In genomic region chr10:19659953-19660352, GRCm38 (mm10) we compare ENCODE assay signal across 33 mouse cellular contexts. TPM values are rescaled to one million over a fixed set of nuclear protein-coding genes. Genes with fewer than 3 reads are reported as not detected.
DNase-seq lines count a peak whose midpoint lies in the region; ATAC-seq and TF ChIP-seq lines count a peak whose summit lies in the region.
"Had no signal": no experiment of that assay in that cellular context is flagged by ENCODE, and none has a peak within 500 bp of the region (broad histone marks: within the 10 kb centered on the region; RNA-seq: fewer than 3 reads in every experiment).

No protein-coding gene starts in this region.

- WGBS in lung, postnatal 0 days, result 80% methylated on average over 5 of the region's 5 CpGs

- H3K27me3 ChIP-seq in lung, postnatal 0 days (replicated peaks; ENCODE audit: insufficient read depth, low read length), result no peaks in the 10 kb centered on the region
- H3K27me3 ChIP-seq: embryonic facial prominence, embryonic 12.5 days; embryonic facial prominence, embryonic 15.5 days; hindbrain, embryonic 12.5 days; hindbrain, embryonic 15.5 days had no signal

- no peak for TF ChIP-seq CTCF in lung, postnatal 0 days (IDR thresholded peaks at IDR 0.05)

- no peak overlapping the region for H3K9ac ChIP-seq in lung, postnatal 0 days (replicated peaks; ENCODE audit: low read depth)
- H3K9ac ChIP-seq: embryonic facial prominence, embryonic 12.5 days; embryonic facial prominence, embryonic 15.5 days; hindbrain, embryonic 12.5 days; hindbrain, embryonic 15.5 days had no signal

- ATAC-seq in lung, postnatal 0 days, result no peak
- ATAC-seq: CD4-positive, CD25-positive, alpha-beta regulatory T cell, adult 4 months; forebrain, embryonic 16.5 days had no signal

- TF ChIP-seq EP300 in lung, postnatal 0 days (IDR thresholded peaks at IDR 0.05), result no peak

- no peak overlapping the region for H3K27ac ChIP-seq in lung, postnatal 0 days (ENCODE audit: low read length)
- H3K27ac ChIP-seq: embryonic facial prominence, embryonic 12.5 days; embryonic facial prominence, embryonic 15.5 days; gastrocnemius, adult 2 months; hindbrain, embryonic 12.5 days; hindbrain, embryonic 15.5 days had no signal

- no peak overlapping the region for H3K4me2 ChIP-seq in lung, postnatal 0 days (replicated peaks; ENCODE audit: low read depth, low read length)
- H3K4me2 ChIP-seq: embryonic facial prominence, embryonic 12.5 days; embryonic facial prominence, embryonic 15.5 days; heart, embryonic 11.5 days; hindbrain, embryonic 12.5 days; hindbrain, embryonic 15.5 days had no signal

- no peaks in the 10 kb centered on the region for H3K9me3 ChIP-seq in lung, postnatal 0 days (ENCODE audit: low read length)
- H3K9me3 ChIP-seq: embryonic facial prominence, embryonic 12.5 days; embryonic facial prominence, embryonic 15.5 days; hindbrain, embryonic 12.5 days; hindbrain, embryonic 15.5 days had no signal

- H3K4me1 ChIP-seq in lung, postnatal 0 days (ENCODE audit: insufficient read depth, low read depth, low read length), result no peaks in the 10 kb centered on the region
- H3K4me1 ChIP-seq: embryonic facial prominence, embryonic 12.5 days; embryonic facial prominence, embryonic 15.5 days; hindbrain, embryonic 12.5 days; hindbrain, embryonic 15.5 days had no signal

- DNase-seq in lung, postnatal 25 days (ENCODE audit: low spot score), result peak; percentile 8
- DNase-seq in lung, postnatal 0 days (ENCODE audit: low spot score), result no peak
- DNase-seq in spleen, postnatal 36 days (ENCODE audit: low spot score in 2 of 2), result peak; percentile 67 to 68
- DNase-seq in spleen, postnatal 14 days (ENCODE audit: low spot score in 2 of 2), result no peak
- DNase-seq in skeletal muscle tissue, adult 2 months (ENCODE audit: low read depth, low spot score), result peak; percentile 4
- DNase-seq in left cerebral cortex, postnatal 4 days, result no peak
- DNase-seq in T-cell, adult 2 months (ENCODE audit: low spot score), result no peak
- DNase-seq: adrenal gland, postnatal 10 days; adrenal gland, postnatal 36 days; cerebellum, adult 11 months; cerebellum, adult 2 months; cerebellum, adult 9-11 months; cerebellum, postnatal 25 days; gastrocnemius, adult 2 months; gastrocnemius, postnatal 14 days; heart, adult 11 months had no signal

- no peak overlapping the region for H3K4me3 ChIP-seq in lung, postnatal 0 days (ENCODE audit: low read depth, low read length)
- H3K4me3 ChIP-seq: embryonic facial prominence, embryonic 12.5 days; embryonic facial prominence, embryonic 15.5 days; gastrocnemius, adult 2 months; hindbrain, embryonic 12.5 days; hindbrain, embryonic 15.5 days had no signal

- intact Hi-C loops in left cerebral cortex, postnatal 4 days (cut with DNase I), result loop anchor here (1.0 kb wide), 1 partner anchor 13 kb away; no protein-coding TSS in a partner anchor

- H3K36me3 ChIP-seq in lung, postnatal 0 days (ENCODE audit: insufficient read depth, low read length), result no peaks in the 10 kb centered on the region
- H3K36me3 ChIP-seq: embryonic facial prominence, embryonic 12.5 days; embryonic facial prominence, embryonic 15.5 days; hindbrain, embryonic 12.5 days; hindbrain, embryonic 15.5 days had no signal

RNA-seq across cellular contexts. Expression of gene Il22ra2, which starts 38.2 kb away (rescaled TPM):
- polyA plus RNA-seq in lung, postnatal 0 days (2015; fragmentation: Nextera tagmentation; extraction: Ambion mirVana), result 0.05 and 0.12 TPM in 2 replicates
- not detected for total RNA-seq in left cerebral cortex, postnatal 4 days (2021)
- total RNA-seq: adrenal gland, adult 18-20 months; adrenal gland, postnatal 36 days; ES-E14; gastrocnemius, adult 2 months; gastrocnemius, postnatal 14 days; gastrocnemius, postnatal 4 days; heart, adult 8-10 months; heart, postnatal 25 days had no signal
- polyA plus RNA-seq: C2C12; CD4-positive, CD25-positive, alpha-beta regulatory T cell, adult 4 months; cerebellum, adult 2 months; embryonic facial prominence, embryonic 12.5 days; forebrain, embryonic 11.5 days; forebrain, embryonic 16.5 days; frontal cortex, adult 2 months; heart, embryonic 11.5 days; heart, embryonic 14.5 days; heart, postnatal 0 days; hindbrain, embryonic 12.5 days; hindbrain, embryonic 15.5 days had no signal

RNA-seq across cellular contexts. Expression of gene Il20ra, which starts 52.4 kb away (rescaled TPM):
- 0.11 and 0.18 TPM in 2 replicates for polyA plus RNA-seq in lung, postnatal 0 days (2015; fragmentation: Nextera tagmentation; extraction: Ambion mirVana)
- not detected for total RNA-seq in left cerebral cortex, postnatal 4 days (2021)
- total RNA-seq: ES-E14; gastrocnemius, adult 2 months; gastrocnemius, postnatal 14 days; gastrocnemius, postnatal 4 days; heart, adult 8-10 months; heart, postnatal 25 days had no signal
- polyA plus RNA-seq: C2C12; CD4-positive, CD25-positive, alpha-beta regulatory T cell, adult 4 months; forebrain, embryonic 11.5 days; heart, postnatal 0 days had no signal

Comparison
In these comparisons a context has a peak if more than half of its experiments do, and no peak if none do; other contexts are left out.
1. DNase-seq: peak in lung, postnatal 25 days (single experiment), spleen, postnatal 36 days (2 of 2) and skeletal muscle tissue, adult 2 months (single experiment); none in lung, postnatal 0 days (single experiment), spleen, postnatal 14 days (0 of 2), left cerebral cortex, postnatal 4 days (single experiment) and T-cell, adult 2 months (single experiment).